Mouse (Mus musculus): Measurements from ENCODE around the gene Lat. TPM values are rescaled to one million over a fixed set of nuclear protein-coding genes. Genes with fewer than 3 reads are reported as not detected.

The Lat gene
- polyA plus RNA-seq, 1 experiment from 2014 or later: 3.0 TPM

- ATAC-seq (ENCODE audit: extremely low read depth, insufficient number of reproducible peaks, low FRiP score, low TSS enrichment): no peak
- H3K4me3 ChIP-seq: no peak overlapping the region
These were observed 1.7 kb downstream of the Lat start for GRCm38 (mm10) chr7:126367636-126368035.

GRCm38 (mm10) chr7:126363038-126363437, 6.3 kb downstream of the Lat start:
- WGBS: 68% methylated on average over 6 of the region's 6 CpGs
- no peaks in the 10 kb centered on the region for H3K4me1 ChIP-seq
- no peak overlapping the region for H3K9ac ChIP-seq
- H3K27ac ChIP-seq (replicated peaks): no peak overlapping the region
- H3K4me3 ChIP-seq: no peak overlapping the region
- H3K27me3 ChIP-seq (replicated peaks): no peaks in the 10 kb centered on the region
- no peak for ATAC-seq (ENCODE audit: extremely low read depth, insufficient number of reproducible peaks, low FRiP score, low TSS enrichment)
- H3K9me3 ChIP-seq: no peaks in the 10 kb centered on the region
- peaks cover 5% of the 10 kb centered on the region for H3K36me3 ChIP-seq
- no peak overlapping the region for H3K4me2 ChIP-seq

More at GRCm38 (mm10) chr7:126367636-126368035, 1.7 kb downstream of the Lat start:
- WGBS: 72% methylated on average over 10 of the region's 10 CpGs
- H3K4me2 ChIP-seq: no peak overlapping the region
- H3K9me3 ChIP-seq: no peaks in the 10 kb centered on the region
- H3K27ac ChIP-seq (replicated peaks): no peak overlapping the region
- 0 out of 2 replicates have a peak, but pooled peaks cover 8% of the 10 kb centered on the region for H3K4me1 ChIP-seq
- H3K27me3 ChIP-seq (replicated peaks): no peaks in the 10 kb centered on the region
- peaks cover 38% of the 10 kb centered on the region for H3K36me3 ChIP-seq
- H3K9ac ChIP-seq: no peak overlapping the region

- no peak for ATAC-seq (ENCODE audit: extremely low read depth, insufficient number of reproducible peaks, low FRiP score, low TSS enrichment)
- Histone ChIP-seq H3K4me1 (peaks cover 23% of the 10 kb centered on the region), H3K27me3 (replicated peaks) (no peaks in the 10 kb centered on the region), H3K4me3 (no peak overlapping the region), H3K36me3 (peaks cover 5% of the 10 kb centered on the region; the same call in 1 of the 2 replicates), H3K27ac (replicated peaks) (no peak overlapping the region), H3K4me2 (peak overlapping the region; percentile 42), H3K9me3 (no peaks in the 10 kb centered on the region), H3K9ac (no peak overlapping the region)
- 56% methylated on average over 13 of the region's 13 CpGs for WGBS
These were observed 10.3 kb downstream of the Lat start for GRCm38 (mm10) chr7:126359049-126359448.

GRCm38 (mm10) chr7:126358413-126358812, 11.0 kb downstream of the Lat start:
- H3K4me2 ChIP-seq: no peak overlapping the region
- 84% methylated on average over 9 of the region's 9 CpGs for WGBS
- peaks cover 23% of the 10 kb centered on the region for H3K4me1 ChIP-seq
- ATAC-seq (ENCODE audit: extremely low read depth, insufficient number of reproducible peaks, low FRiP score, low TSS enrichment): no peak
- no peak overlapping the region for H3K9ac ChIP-seq
- H3K27ac ChIP-seq (replicated peaks): no peak overlapping the region
- H3K4me3 ChIP-seq: no peak overlapping the region
- no peaks in the 10 kb centered on the region for H3K27me3 ChIP-seq (replicated peaks)
- peaks cover 3% of the 10 kb centered on the region; the same call in 1 of the 2 replicates for H3K36me3 ChIP-seq
- H3K9me3 ChIP-seq: no peaks in the 10 kb centered on the region

GRCm38 (mm10) chr7:126357838-126358237, 11.5 kb downstream of the Lat start:
- no peaks in the 10 kb centered on the region for H3K27me3 ChIP-seq (replicated peaks)
- H3K36me3 ChIP-seq: peaks cover 2% of the 10 kb centered on the region; the same call in 1 of the 2 replicates
- no peak overlapping the region for H3K27ac ChIP-seq (replicated peaks)
- no peak overlapping the region for H3K4me2 ChIP-seq
- H3K4me1 ChIP-seq: peaks cover 23% of the 10 kb centered on the region
- no peak for ATAC-seq (ENCODE audit: extremely low read depth, insufficient number of reproducible peaks, low FRiP score, low TSS enrichment)
- H3K9me3 ChIP-seq: no peaks in the 10 kb centered on the region
- 82% methylated on average over 6 of the region's 6 CpGs for WGBS
- no peak overlapping the region for H3K9ac ChIP-seq
- no peak overlapping the region for H3K4me3 ChIP-seq

- no peak overlapping the region for H3K9ac ChIP-seq
- no peak overlapping the region for H3K4me2 ChIP-seq
- no peaks in the 10 kb centered on the region for H3K9me3 ChIP-seq
- no peaks in the 10 kb centered on the region for H3K27me3 ChIP-seq (replicated peaks)
- ATAC-seq (ENCODE audit: extremely low read depth, insufficient number of reproducible peaks, low FRiP score, low TSS enrichment): no peak
- WGBS: 39% methylated on average over 7 of the region's 7 CpGs
- H3K27ac ChIP-seq (replicated peaks): no peak overlapping the region
- H3K4me3 ChIP-seq: no peak overlapping the region
- peaks cover 23% of the 10 kb centered on the region for H3K4me1 ChIP-seq
- no peaks in the 10 kb centered on the region for H3K36me3 ChIP-seq
These were observed 12.4 kb downstream of the Lat start for GRCm38 (mm10) chr7:126356793-126357591.

GRCm38 (mm10) chr7:126355847-126356597, 13.3 kb downstream of the Lat start:
- H3K27ac ChIP-seq (replicated peaks): no peak overlapping the region
- no peak overlapping the region for H3K4me2 ChIP-seq
- H3K4me3 ChIP-seq: no peak overlapping the region
- WGBS: 38% methylated on average over 5 of the region's 5 CpGs
- ATAC-seq (ENCODE audit: extremely low read depth, insufficient number of reproducible peaks, low FRiP score, low TSS enrichment): no peak
- H3K36me3 ChIP-seq: no peaks in the 10 kb centered on the region
- H3K9ac ChIP-seq: no peak overlapping the region
- H3K27me3 ChIP-seq (replicated peaks): peaks cover under 1% of the 10 kb centered on the region; the same call in 1 of the 2 replicates
- H3K9me3 ChIP-seq: no peaks in the 10 kb centered on the region
- peaks cover 23% of the 10 kb centered on the region for H3K4me1 ChIP-seq

GRCm38 (mm10) chr7:126354738-126355614, 14.4 kb downstream of the Lat start:
- Histone ChIP-seq H3K9me3 (no peaks in the 10 kb centered on the region), H3K27ac (replicated peaks) (peak overlapping the region; percentile 12; the same call in 1 of the 2 replicates), H3K27me3 (replicated peaks) (peaks cover 8% of the 10 kb centered on the region; the same call in 1 of the 2 replicates), H3K4me1 (peaks cover 23% of the 10 kb centered on the region), H3K4me3 (no peak overlapping the region), H3K36me3 (no peaks in the 10 kb centered on the region), H3K4me2 (0 out of 2 replicates have a peak overlapping the region, but pooled peaks have one; percentile 10), H3K9ac (peak overlapping the region; percentile 6; the same call in 1 of the 2 replicates)
- ATAC-seq (ENCODE audit: extremely low read depth, insufficient number of reproducible peaks, low FRiP score, low TSS enrichment): no peak
- 48% methylated on average over 14 of the region's 14 CpGs for WGBS

GRCm38 (mm10) chr7:126353994-126354365, 15.4 kb downstream of the Lat start:
- Histone ChIP-seq H3K36me3 (no peaks in the 10 kb centered on the region), H3K4me2 (no peak overlapping the region), H3K27me3 (replicated peaks) (peaks cover 8% of the 10 kb centered on the region; the same call in 1 of the 2 replicates), H3K9me3 (no peaks in the 10 kb centered on the region), H3K4me3 (no peak overlapping the region), H3K4me1 (peaks cover 23% of the 10 kb centered on the region), H3K9ac (no peak overlapping the region), H3K27ac (replicated peaks) (no peak overlapping the region)
- WGBS: 74% methylated on average over 3 of the region's 3 CpGs
- ATAC-seq (ENCODE audit: extremely low read depth, insufficient number of reproducible peaks, low FRiP score, low TSS enrichment): no peak

GRCm38 (mm10) chr7:126353251-126353993, 15.9 kb downstream of the Lat start:
- peaks cover 23% of the 10 kb centered on the region for H3K4me1 ChIP-seq
- H3K36me3 ChIP-seq: no peaks in the 10 kb centered on the region
- 60% methylated on average over 11 of the region's 11 CpGs for WGBS
- H3K9ac ChIP-seq: no peak overlapping the region
- no peaks in the 10 kb centered on the region for H3K9me3 ChIP-seq
- ATAC-seq (ENCODE audit: extremely low read depth, insufficient number of reproducible peaks, low FRiP score, low TSS enrichment): no peak
- H3K4me2 ChIP-seq: no peak overlapping the region
- H3K27me3 ChIP-seq (replicated peaks): peaks cover 13% of the 10 kb centered on the region; the same call in 1 of the 2 replicates
- H3K4me3 ChIP-seq: no peak overlapping the region
- H3K27ac ChIP-seq (replicated peaks): no peak overlapping the region
